Mouse (Mus musculus): ENCODE measurements around the gene Pnpla7.
A peak's percentile ranks its signal among the peaks of the same experiment; 100 is the strongest.

Gene Pnpla7

GRCm38 (mm10) chr2:25075506-25075905, 99.7 kb downstream of the Pnpla7 start:
- DNase-seq = peak; percentile 66

- DNase-seq = peak; percentile 77
These were observed 103.1 kb downstream of the Pnpla7 start for GRCm38 (mm10) chr2:25078967-25079366.

GRCm38 (mm10) chr2:25080076-25080475, 104.2 kb downstream of the Pnpla7 start, which contains the start of gene Entpd8:
Gene Entpd8, plus strand, starts transcription at chr2:25080304.
- peak; percentile 67 for DNase-seq

GRCm38 (mm10) chr2:25083697-25084096, 107.9 kb downstream of the Pnpla7 start:
- no peak for DNase-seq

GRCm38 (mm10) chr2:25085571-25085970, 109.7 kb downstream of the Pnpla7 start:
- no peak for DNase-seq

GRCm38 (mm10) chr2:25087842-25088241, 112.0 kb downstream of the Pnpla7 start:
- DNase-seq = no peak

GRCm38 (mm10) chr2:25088636-25089035, 112.8 kb downstream of the Pnpla7 start:
- DNase-seq = no peak

GRCm38 (mm10) chr2:25094785-25095108, 118.9 kb downstream of the Pnpla7 start:
- no peak for DNase-seq

- DNase-seq = no peak
These were observed 119.4 kb downstream of the Pnpla7 start, which contains the start of gene Noxa1 for GRCm38 (mm10) chr2:25095109-25095850. Gene Noxa1, minus strand, starts transcription at chr2:25095149.

- no peak for DNase-seq
These were observed 122.3 kb downstream of the Pnpla7 start for GRCm38 (mm10) chr2:25098005-25098615.

GRCm38 (mm10) chr2:25098956-25099355, 123.1 kb downstream of the Pnpla7 start:
- DNase-seq = peak; percentile 38

GRCm38 (mm10) chr2:25099703-25100102, 123.9 kb downstream of the Pnpla7 start:
- no peak for DNase-seq
